Mouse (Mus musculus) cerebellum, adult 2 months (tissue): ENCODE data around the gene Dok1. TPM values are rescaled to one million over a fixed set of nuclear protein-coding genes. Genes with fewer than 3 reads are reported as not detected.

Experiments
- DNase-seq, 2 experiments: peaks; one replicate each; pipeline ENCODE4 v3.0.0; 2021
- H3K27ac ChIP-seq: fragments of 200-500 bp; 2 replicates; pipeline ENCODE4 v1.5.1; 2012; ENCODE audit warnings: low read length, control low read depth, inconsistent platforms; ENCODE audit not compliant: insufficient read depth
- H3K27me3 ChIP-seq: fragments of 200-500 bp; 2 replicates; pipeline ENCODE4 v1.6.1; 2012; ENCODE audit warnings: inconsistent platforms, mild to moderate bottlenecking, low read length, moderate library complexity; ENCODE audit not compliant: control insufficient read depth, insufficient read depth
- H3K4me1 ChIP-seq: fragments of 200-500 bp; 2 replicates; pipeline ENCODE4 v1.6.1; 2011; ENCODE audit warnings: low read length; ENCODE audit not compliant: control insufficient read depth, insufficient read depth
- H3K4me3 ChIP-seq: fragments of 200-500 bp; replicated peaks from 2 replicates; pipeline ENCODE3; 2011; ENCODE audit warnings: mild to moderate bottlenecking, low read depth, low read length, control low read depth; ENCODE audit not compliant: insufficient read depth
- CTCF ChIP-seq: fragments of 200-500 bp; IDR thresholded peaks from 2 replicates; pipeline ENCODE4 v1.5.1; 2011; ENCODE audit warnings: low read depth, mild to moderate bottlenecking, control low read depth, low read length, moderate library complexity, borderline replicate concordance; ENCODE audit not compliant: insufficient read depth
- POLR2A ChIP-seq: fragments of 200-500 bp; IDR thresholded peaks from 2 replicates; pipeline ENCODE4 v1.6.1; 2011; ENCODE audit warnings: low read length, control low read depth, borderline replicate concordance; ENCODE audit not compliant: insufficient read depth
- WGBS: fragments of 180-500 bp; shearing (Covaris S2); methylation state at CpG from one replicate; pipeline ENCODE4 v1.1.7; 2018; 5-methylcytosine and 5-hydroxymethylcytosine counted together
- polyA plus RNA-seq: library from polyadenylated mRNA; depleted of rRNA; stranded (reverse); fragments of >200 nt; gene quantifications from 2 replicates; pipeline ENCODE4 v1.2.3, GENCODE M21; 2012; rRNA removed

Gene Dok1
- polyA plus RNA-seq, 1 experiment = 1.7 TPM

DNA sequence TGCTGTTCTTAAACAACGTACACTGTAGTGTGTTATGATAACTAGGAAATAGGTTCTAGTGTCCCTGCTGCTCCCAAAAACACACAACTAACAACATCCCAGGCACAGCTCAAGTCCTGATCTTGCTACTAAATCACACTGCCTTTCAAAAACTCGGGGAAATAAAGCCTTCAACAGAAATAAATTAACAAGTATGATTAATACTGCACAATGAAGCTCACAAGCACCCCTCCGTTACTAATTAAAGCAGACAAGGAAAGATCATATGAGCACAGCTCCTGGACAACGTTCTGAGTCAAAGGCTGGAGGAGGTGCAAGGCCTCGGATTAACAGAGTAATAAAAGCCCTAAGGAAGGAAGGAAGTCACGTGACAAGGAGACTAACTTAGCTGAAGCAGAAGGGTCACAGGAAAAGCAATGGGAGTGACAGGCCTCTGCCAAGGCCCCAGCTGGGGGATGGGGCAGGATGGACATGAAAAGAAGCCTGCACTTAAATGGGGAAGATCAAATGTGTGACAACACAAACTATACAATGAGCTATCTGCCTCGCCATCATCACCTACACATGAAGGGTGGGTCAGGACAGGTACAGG is 35.7 kb downstream of the Dok1 start:
- Histone ChIP-seq H3K4me1 (no peaks in the 10 kb centered on the region), H3K4me3 (no peak overlapping the region), H3K27ac (no peak overlapping the region), H3K27me3 (no peaks in the 10 kb centered on the region)
- DNase-seq = no peak
- 73% methylated on average over 7 of the region's 7 CpGs for WGBS
- TF ChIP-seq CTCF (no peak), POLR2A (no peak)

DNA sequence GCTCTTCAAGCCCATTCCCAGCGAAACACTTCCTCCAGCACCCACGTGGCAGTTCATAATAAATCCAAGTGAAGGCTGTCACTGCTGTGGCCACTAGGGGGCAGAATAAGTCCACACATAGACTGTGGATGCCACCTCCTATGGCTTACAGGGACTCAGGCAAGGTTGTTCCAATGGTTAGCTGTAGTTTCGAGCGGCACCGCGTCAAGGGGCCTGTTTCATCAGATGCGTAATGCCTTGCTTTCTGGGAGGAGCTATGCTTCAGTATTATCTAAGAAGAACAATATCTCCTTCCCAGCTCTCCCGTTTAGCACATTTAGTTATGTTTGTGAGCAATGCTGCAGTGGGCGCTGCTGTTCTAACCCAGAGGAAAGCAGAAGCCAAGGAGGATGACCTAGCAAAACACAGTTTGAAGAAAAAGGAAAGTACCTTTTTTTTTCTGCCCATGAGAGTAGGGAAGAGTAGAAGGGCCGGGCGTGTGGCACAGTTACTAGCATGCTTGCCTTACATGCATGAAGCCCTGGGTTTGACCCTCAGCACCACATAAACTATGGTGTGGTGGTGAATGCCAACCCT is 36.4 kb downstream of the Dok1 start:
- 13% methylated on average over 11 of the region's 11 CpGs for WGBS
- no peaks in the 10 kb centered on the region for H3K4me1 ChIP-seq

DNA sequence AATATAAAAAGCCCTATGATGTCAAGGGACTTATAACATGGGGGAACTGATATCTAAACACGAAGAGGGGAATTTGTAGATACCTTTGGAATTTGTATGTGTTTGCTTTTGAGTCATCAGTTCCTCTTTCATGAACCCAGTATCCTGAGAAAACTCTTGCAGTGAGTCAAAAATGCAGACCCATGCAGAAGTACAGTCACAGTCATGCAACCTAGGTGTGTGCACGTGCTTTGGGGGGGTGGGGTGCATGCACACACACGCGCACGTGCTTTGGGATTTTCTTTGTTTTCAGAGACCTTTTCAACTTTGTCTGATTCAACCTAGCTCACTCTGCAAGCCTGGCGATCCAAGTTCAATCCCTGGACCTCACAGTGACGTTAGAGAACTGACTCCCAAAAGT is 38.9 kb downstream of the Dok1 start:
- DNase-seq = no peak
- H3K27ac ChIP-seq = no peak overlapping the region
- TF ChIP-seq CTCF (no peak), POLR2A (no peak)
- H3K27me3 ChIP-seq = no peaks in the 10 kb centered on the region
- H3K4me3 ChIP-seq = no peak overlapping the region
- H3K4me1 ChIP-seq = no peaks in the 10 kb centered on the region
- WGBS = 74% methylated on average over 7 of the region's 7 CpGs

More for the DNA sequence above, 36.4 kb downstream of the Dok1 start:
- TF ChIP-seq POLR2A (no peak), CTCF (peak; percentile 98)
- Histone ChIP-seq H3K27me3 (no peaks in the 10 kb centered on the region), H3K27ac (no peak overlapping the region), H3K4me3 (peak overlapping the region; percentile 33)
- peak; percentile 85 to 87 for DNase-seq

DNA sequence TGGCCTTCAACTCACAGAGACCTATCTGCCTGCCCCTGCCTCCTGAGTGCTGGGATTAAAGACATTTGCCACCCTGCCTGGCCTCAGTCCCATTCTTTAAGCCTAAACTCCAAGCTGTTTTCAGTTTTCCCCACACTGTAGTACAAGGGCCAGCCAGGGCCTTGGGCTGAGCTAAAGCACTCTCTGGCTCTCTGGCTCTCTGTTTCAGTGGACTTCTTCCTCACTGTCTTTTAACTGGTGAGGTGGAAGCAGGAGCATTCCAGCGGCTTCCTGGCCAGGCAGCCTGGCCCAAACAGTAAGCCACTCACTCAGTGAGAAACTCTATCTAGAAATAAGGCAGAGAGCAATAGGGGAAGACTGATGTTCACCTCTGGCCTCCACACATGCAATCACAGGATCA is 39.6 kb downstream of the Dok1 start:
- WGBS = 23% methylated on average over 1 of the region's 1 CpGs
- Histone ChIP-seq H3K4me3 (no peak overlapping the region), H3K4me1 (no peaks in the 10 kb centered on the region), H3K27me3 (no peaks in the 10 kb centered on the region), H3K27ac (no peak overlapping the region)
- TF ChIP-seq POLR2A = no peak
- TF ChIP-seq CTCF = no peak
- no peak for DNase-seq

DNA sequence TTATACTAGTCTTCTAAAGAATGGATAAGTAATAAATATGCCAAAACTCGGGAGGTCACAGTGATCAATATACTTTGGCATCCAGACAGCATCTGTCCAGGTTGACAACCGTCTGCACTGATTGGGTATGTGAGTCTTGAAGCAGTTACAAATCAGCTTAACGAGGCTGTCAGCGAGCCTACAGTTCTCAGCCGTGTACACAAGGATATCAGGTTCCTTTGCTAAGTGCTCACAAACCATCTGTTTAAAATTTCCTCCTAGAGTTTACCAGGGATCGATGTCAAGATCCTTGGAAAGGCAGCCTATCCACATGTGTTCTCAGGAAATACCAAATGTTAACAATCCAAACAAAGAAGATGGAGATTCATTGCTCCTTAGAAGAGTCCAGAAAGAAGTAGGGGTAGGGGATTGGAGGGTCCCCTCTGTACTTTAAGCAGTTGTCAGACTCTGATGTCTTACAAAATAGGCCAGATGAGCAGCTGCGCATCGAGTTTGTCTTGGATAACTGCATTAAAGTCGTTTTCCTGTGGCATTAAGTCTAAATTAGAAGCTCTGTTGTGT is 45.8 kb downstream of the Dok1 start:
- TF ChIP-seq POLR2A (no peak), CTCF (no peak)
- Histone ChIP-seq H3K27ac (no peak overlapping the region), H3K27me3 (no peaks in the 10 kb centered on the region), H3K4me3 (no peak overlapping the region), H3K4me1 (no peaks in the 10 kb centered on the region)
- WGBS = 51% methylated on average over 9 of the region's 9 CpGs
- no peak for DNase-seq

Other genes with a start within 250 kb of the Dok1 start
- 44.7 and 52.5 TPM in 2 replicates for gene Sema4f, start 93.7 kb downstream of the Dok1 start, polyA plus RNA-seq
- 0.11 and 0.21 TPM in 2 replicates for gene M1ap, start 86.6 kb downstream of the Dok1 start, polyA plus RNA-seq
- gene Loxl3, start 702 bp upstream of the Dok1 start, polyA plus RNA-seq = 3.5 and 3.8 TPM in 2 replicates
- gene Aup1, start 21.1 kb upstream of the Dok1 start, polyA plus RNA-seq = 271 and 276 TPM in 2 replicates
- 57.6 and 58.2 TPM in 2 replicates for gene Htra2, start 21.8 kb upstream of the Dok1 start, polyA plus RNA-seq
- gene Dqx1, start 24.4 kb upstream of the Dok1 start, polyA plus RNA-seq = 0.92 and 0.93 TPM in 2 replicates
- not detected in 2 replicates for gene Tlx2, start 36.8 kb upstream of the Dok1 start, polyA plus RNA-seq
- 57.5 and 61.6 TPM in 2 replicates for gene Pcgf1, start 44.4 kb upstream of the Dok1 start, polyA plus RNA-seq
- 0.28 TPM in 1 of 2 replicates, not detected in the other for gene Lbx2, start 52.9 kb upstream of the Dok1 start, polyA plus RNA-seq
- gene Ccdc142, start 68.1 kb upstream of the Dok1 start, polyA plus RNA-seq = 9.1 and 12.4 TPM in 2 replicates
- gene Gm42688, start 68.1 kb upstream of the Dok1 start, polyA plus RNA-seq = 9.9 TPM in 2 replicates
- 109 and 114 TPM in 2 replicates for gene Mrpl53, start 75.6 kb upstream of the Dok1 start, polyA plus RNA-seq
- gene Mogs, start 82.0 kb upstream of the Dok1 start, polyA plus RNA-seq = 31.7 and 33.5 TPM in 2 replicates
- gene Wbp1, start 88.1 kb upstream of the Dok1 start, polyA plus RNA-seq = 88.2 and 93.1 TPM in 2 replicates
- 25.1 and 25.3 TPM in 2 replicates for gene Ino80b, start 92.0 kb upstream of the Dok1 start, polyA plus RNA-seq
- gene Rtkn, start 102.0 kb upstream of the Dok1 start, polyA plus RNA-seq = 88.8 and 97.2 TPM in 2 replicates
- gene Wdr54, start 122.9 kb upstream of the Dok1 start, polyA plus RNA-seq = 22.7 and 29.1 TPM in 2 replicates
- 6.6 and 8.1 TPM in 2 replicates for gene 1700003E16Rik, start 122.9 kb upstream of the Dok1 start, polyA plus RNA-seq
- 394 and 406 TPM in 2 replicates for gene Dctn1, start 132.4 kb upstream of the Dok1 start, polyA plus RNA-seq
- 2.8 and 5.8 TPM in 2 replicates for gene Slc4a5, start 186.4 kb upstream of the Dok1 start, polyA plus RNA-seq